Comparison of ENCODE assay signal across 17 mouse cellular contexts in genomic region chr17:67357191-67357590, GRCm38 (mm10). TPM values are rescaled to one million over a fixed set of nuclear protein-coding genes. Genes with fewer than 3 reads are reported as not detected.
"Had no signal": no experiment of that assay in that cellular context is flagged by ENCODE, and none has a peak within 500 bp of the region (broad histone marks: within the 10 kb centered on the region; RNA-seq: fewer than 3 reads in every experiment).

No protein-coding gene starts in this region.

- H3K4me3 ChIP-seq: neural tube, embryonic 13.5 days; neural tube, embryonic 15.5 days; stomach, embryonic 15.5 days had no signal

- H3K4me2 ChIP-seq: neural tube, embryonic 13.5 days; neural tube, embryonic 15.5 days; stomach, embryonic 15.5 days had no signal

- H3K27ac ChIP-seq: neural tube, embryonic 13.5 days; neural tube, embryonic 15.5 days; stomach, embryonic 15.5 days; stomach, postnatal 0 days had no signal

- DNase-seq: retina, postnatal 1 day; right cerebral cortex, adult 18-20 months; right cerebral cortex, postnatal 14 days; right cerebral cortex, postnatal 25 days; right cerebral cortex, postnatal 4 days; spleen, adult 18-20 months; thymus, adult 18-20 months; thymus, adult 2 months; thymus, postnatal 14 days; thymus, postnatal 25 days; thymus, postnatal 36 days; thymus, postnatal 4 days had no signal

- H3K27me3 ChIP-seq: neural tube, embryonic 15.5 days; stomach, embryonic 15.5 days had no signal

- H3K9ac ChIP-seq: neural tube, embryonic 13.5 days; neural tube, embryonic 15.5 days; stomach, embryonic 15.5 days had no signal

- H3K9me3 ChIP-seq: neural tube, embryonic 13.5 days; neural tube, embryonic 15.5 days; stomach, embryonic 15.5 days had no signal

- H3K4me1 ChIP-seq: stomach, embryonic 15.5 days had no signal

- H3K36me3 ChIP-seq: neural tube, embryonic 13.5 days; neural tube, embryonic 15.5 days; stomach, embryonic 15.5 days had no signal

RNA-seq across cellular contexts. Expression of gene Ptprm, which starts 2.9 kb away (rescaled TPM):
- total RNA-seq: neutrophil, adult 5-6 weeks had no signal
